Mouse (Mus musculus) CH12.LX (cell line): ENCODE measurements around the gene Rab37. TPM values are rescaled to one million over a fixed set of nuclear protein-coding genes. Genes with fewer than 3 reads are reported as not detected.
A peak's percentile ranks its signal among the peaks of the same experiment; 100 is the strongest.

Experiments used
- DNase-seq: peaks from one replicate; pipeline ENCODE4 v3.0.0-alpha.2; 2013; ENCODE audit errors: extremely low read depth
- H3K27ac ChIP-seq: 2 replicates; pipeline ENCODE4 v1.5.1; 2012; ENCODE audit warnings: low read depth, mild to moderate bottlenecking, control low read depth, moderate library complexity; ENCODE audit not compliant: insufficient read depth
- H3K27me3 ChIP-seq: replicated peaks from 2 replicates; pipeline ENCODE3; 2012; ENCODE audit warnings: inconsistent platforms
- H3K36me3 ChIP-seq, 2 experiments: replicated peaks in 1 of 2; 2 replicates each; pipeline versions ENCODE3 to v1.6.1; 2012; ENCODE audit warnings: inconsistent platforms in 1 of 2, low read length in 1 of 2, mild to moderate bottlenecking in 1 of 2, mixed read lengths in 1 of 2, moderate library complexity in 1 of 2; ENCODE audit not compliant: control insufficient read depth in 1 of 2, insufficient read depth in 1 of 2
- H3K4me1 ChIP-seq, 2 experiments: 2 replicates each; pipeline ENCODE4 v1.6.1; 2012; ENCODE audit warnings: inconsistent platforms in 1 of 2, moderate library complexity in 1 of 2; ENCODE audit not compliant: insufficient read depth in 2 of 2, control insufficient read depth in 1 of 2
- H3K4me2 ChIP-seq: 2 replicates; pipeline ENCODE4 v1.6.1; 2012; ENCODE audit warnings: low read depth, mild to moderate bottlenecking, control low read depth; ENCODE audit not compliant: poor library complexity, insufficient read depth, severe bottlenecking
- H3K4me3 ChIP-seq, 3 experiments: fragments of 150-350 bp in 1 of 3; sonication (generic) in 1 of 3; replicated peaks in 1 of 3; 2 replicates each; pipeline versions ENCODE3 to v1.5.1; 2011 to 2012; ENCODE audit warnings: low read depth in 2 of 3, low read length in 2 of 3, mild to moderate bottlenecking in 2 of 3, moderate library complexity in 2 of 3, control low read depth in 1 of 3, improper control_type of control experiment in 1 of 3, inconsistent platforms in 1 of 3, mixed read lengths in 1 of 3; ENCODE audit not compliant: poor library complexity in 1 of 3
- H3K79me2 ChIP-seq: replicated peaks from 2 replicates; pipeline ENCODE4 v1.6.1; 2012; ENCODE audit warnings: mild to moderate bottlenecking, moderate library complexity; ENCODE audit not compliant: control insufficient read depth, poor library complexity, insufficient read depth, severe bottlenecking; ENCODE audit errors: extremely low read depth
- H3K9ac ChIP-seq: 2 replicates; pipeline ENCODE4 v1.6.1; 2012; ENCODE audit warnings: low read depth, mild to moderate bottlenecking, control low read depth, moderate library complexity; ENCODE audit not compliant: insufficient read depth
- H3K9me3 ChIP-seq: replicated peaks from 2 replicates; pipeline ENCODE3; 2012; ENCODE audit warnings: low read length, inconsistent platforms, mixed read lengths
- BHLHE40 ChIP-seq: IDR thresholded peaks from 2 replicates; pipeline ENCODE4 v1.6.1; 2011; ENCODE audit warnings: mild to moderate bottlenecking, low read depth, low read length, improper control_type of control experiment
- CHD1 ChIP-seq: IDR thresholded peaks from 2 replicates; pipeline ENCODE4 v1.6.1; 2012; ENCODE audit warnings: low read depth, low read length, improper control_type of control experiment, inconsistent platforms
- CHD2 ChIP-seq: IDR thresholded peaks from 2 replicates; pipeline ENCODE4 v1.6.1; 2011; ENCODE audit warnings: low read length, improper control_type of control experiment
- CTCF ChIP-seq, 2 experiments: IDR thresholded peaks in 1 of 2; conservative IDR thresholded peaks in 1 of 2; 2 replicates each; pipeline ENCODE4 v1.5.1; 2011 to 2012; ENCODE audit warnings: low read depth in 2 of 2, low read length in 2 of 2, improper control_type of control experiment in 1 of 2, inconsistent platforms in 1 of 2, mild to moderate bottlenecking in 1 of 2, moderate library complexity in 1 of 2
- E2F4 ChIP-seq: IDR thresholded peaks from 2 replicates; pipeline ENCODE4 v1.6.1; 2011; ENCODE audit warnings: low read depth, low read length, improper control_type of control experiment; ENCODE audit not compliant: insufficient replicate concordance
- ELF1 ChIP-seq: IDR thresholded peaks from 2 replicates; pipeline ENCODE4 v1.6.1; 2014; ENCODE audit warnings: low read depth, mild to moderate bottlenecking, inconsistent platforms, low read length, improper control_type of control experiment
- EP300 ChIP-seq: IDR thresholded peaks from 2 replicates; pipeline ENCODE4 v1.6.1; 2011; ENCODE audit warnings: low read length, improper control_type of control experiment
- ETS1 ChIP-seq: conservative IDR thresholded peaks from 2 replicates; pipeline ENCODE4 v1.6.1; 2012; ENCODE audit warnings: low read depth, mild to moderate bottlenecking, inconsistent platforms, low read length, improper control_type of control experiment, moderate library complexity
- GABPA ChIP-seq: IDR thresholded peaks from 2 replicates; pipeline ENCODE4 v1.6.1; 2012; ENCODE audit warnings: low read depth, low read length, improper control_type of control experiment, inconsistent platforms; ENCODE audit not compliant: insufficient replicate concordance
- HCFC1 ChIP-seq: IDR thresholded peaks from 2 replicates; pipeline ENCODE4 v1.6.1; 2012; ENCODE audit warnings: low read depth, mild to moderate bottlenecking, inconsistent platforms, low read length, improper control_type of control experiment
- IRF4 ChIP-seq: IDR thresholded peaks from 2 replicates; pipeline ENCODE4 v1.6.1; 2014; ENCODE audit warnings: low read depth, mild to moderate bottlenecking, inconsistent platforms, low read length, improper control_type of control experiment
- JUN ChIP-seq: IDR thresholded peaks from 2 replicates; pipeline ENCODE4 v1.6.1; 2011; ENCODE audit warnings: low read depth, mild to moderate bottlenecking, low read length, improper control_type of control experiment, moderate library complexity; ENCODE audit not compliant: insufficient read depth
- JUND ChIP-seq: conservative IDR thresholded peaks from 2 replicates; pipeline ENCODE4 v1.6.1; 2011; ENCODE audit warnings: low read depth, low read length, improper control_type of control experiment
- KAT2A ChIP-seq: IDR thresholded peaks from 2 replicates; pipeline ENCODE4 v1.6.1; 2012; ENCODE audit warnings: low read length, improper control_type of control experiment, inconsistent platforms; ENCODE audit not compliant: insufficient replicate concordance
- MAFK ChIP-seq: IDR thresholded peaks from 2 replicates; pipeline ENCODE4 v1.6.1; 2011; ENCODE audit warnings: low read length, improper control_type of control experiment; ENCODE audit not compliant: insufficient replicate concordance
- MAX ChIP-seq: IDR thresholded peaks from 2 replicates; pipeline ENCODE4 v1.6.1; 2011; ENCODE audit warnings: low read length, improper control_type of control experiment
- MAZ ChIP-seq: IDR thresholded peaks from 2 replicates; pipeline ENCODE4 v1.6.1; 2012; ENCODE audit warnings: low read depth, mild to moderate bottlenecking, inconsistent platforms, low read length, improper control_type of control experiment, moderate library complexity
- MEF2A ChIP-seq: IDR thresholded peaks from 2 replicates; pipeline ENCODE4 v1.6.1; 2014; ENCODE audit warnings: low read depth, mild to moderate bottlenecking, inconsistent platforms, low read length, improper control_type of control experiment, borderline replicate concordance
- MXI1 ChIP-seq: IDR thresholded peaks from 2 replicates; pipeline ENCODE4 v1.6.1; 2011; ENCODE audit warnings: mild to moderate bottlenecking, low read depth, low read length, improper control_type of control experiment
- MYC ChIP-seq: IDR thresholded peaks from 2 replicates; pipeline ENCODE4 v1.6.1; 2011; ENCODE audit warnings: low read depth, mild to moderate bottlenecking, improper control_type of control experiment, low read length
- NELFE ChIP-seq: IDR thresholded peaks from 2 replicates; pipeline ENCODE4 v1.6.1; 2011; ENCODE audit warnings: low read depth, low read length, improper control_type of control experiment
- NRF1 ChIP-seq: IDR thresholded peaks from 2 replicates; pipeline ENCODE4 v1.6.1; 2014; ENCODE audit warnings: low read depth, mild to moderate bottlenecking, inconsistent platforms, low read length, improper control_type of control experiment, moderate library complexity
- PAX5 ChIP-seq: IDR thresholded peaks from 2 replicates; pipeline ENCODE4 v1.6.1; 2012; ENCODE audit warnings: low read length, inconsistent platforms, mixed read lengths
- POLR2A ChIP-seq: IDR thresholded peaks from 2 replicates; pipeline ENCODE4 v1.6.1; 2011; ENCODE audit warnings: low read depth, mild to moderate bottlenecking, improper control_type of control experiment, low read length
- POLR2AphosphoS2 ChIP-seq: IDR thresholded peaks from 2 replicates; pipeline ENCODE4 v1.6.1; 2011; ENCODE audit warnings: low read depth, low read length, improper control_type of control experiment
- RAD21 ChIP-seq: IDR thresholded peaks from 2 replicates; pipeline ENCODE4 v1.6.1; 2011; ENCODE audit warnings: low read depth, mild to moderate bottlenecking, low read length, improper control_type of control experiment, moderate library complexity
- RCOR1 ChIP-seq: conservative IDR thresholded peaks from 2 replicates; pipeline ENCODE4 v1.6.1; 2012; ENCODE audit warnings: low read depth, mild to moderate bottlenecking, inconsistent platforms, low read length, improper control_type of control experiment
- SIN3A ChIP-seq: IDR thresholded peaks from 2 replicates; pipeline ENCODE4 v1.6.1; 2012; ENCODE audit warnings: low read length, improper control_type of control experiment, inconsistent platforms
- SMC3 ChIP-seq: IDR thresholded peaks from 2 replicates; pipeline ENCODE4 v1.6.1; 2011; ENCODE audit warnings: low read depth, low read length, improper control_type of control experiment
- TBP ChIP-seq: conservative IDR thresholded peaks from 2 replicates; pipeline ENCODE4 v1.6.1; 2011; ENCODE audit warnings: low read depth, low read length, improper control_type of control experiment
- TCF12 ChIP-seq: IDR thresholded peaks from 2 replicates; pipeline ENCODE4 v1.6.1; 2014; ENCODE audit warnings: low read depth, mild to moderate bottlenecking, inconsistent platforms, low read length, improper control_type of control experiment
- UBTF ChIP-seq: IDR thresholded peaks from 2 replicates; pipeline ENCODE4 v1.6.1; 2012; ENCODE audit warnings: low read depth, mild to moderate bottlenecking, inconsistent platforms, low read length, improper control_type of control experiment, moderate library complexity
- USF1 ChIP-seq: IDR thresholded peaks from 2 replicates; pipeline ENCODE4 v1.6.1; 2014; ENCODE audit warnings: low read depth, mild to moderate bottlenecking, inconsistent platforms, low read length, improper control_type of control experiment
- USF2 ChIP-seq: conservative IDR thresholded peaks from 2 replicates; pipeline ENCODE4 v1.6.1; 2011; ENCODE audit warnings: low read depth, low read length, improper control_type of control experiment
- ZC3H11A ChIP-seq: IDR thresholded peaks from 2 replicates; pipeline ENCODE4 v1.6.1; 2012; ENCODE audit warnings: low read depth, mild to moderate bottlenecking, inconsistent platforms, low read length, improper control_type of control experiment
- ZKSCAN1 ChIP-seq: IDR thresholded peaks from 2 replicates; pipeline ENCODE4 v1.6.1; 2012; ENCODE audit warnings: low read depth, inconsistent platforms, low read length, improper control_type of control experiment, borderline replicate concordance
- ZMIZ1 ChIP-seq: IDR thresholded peaks from 2 replicates; pipeline ENCODE4 v1.6.1; 2012; ENCODE audit warnings: low read depth, mild to moderate bottlenecking, inconsistent platforms, low read length, improper control_type of control experiment
- ZNF384 ChIP-seq: IDR thresholded peaks from 2 replicates; pipeline ENCODE4 v1.6.1; 2012; ENCODE audit warnings: low read depth, low read length, improper control_type of control experiment, inconsistent platforms
- dilution Hi-C: fragments of 300-500 bp; cut with MboI; formaldehyde crosslinking; loops from 2 replicates; pipeline ENCODE4 v1.14.3; 2020; ENCODE audit warnings: low sequenced_read_pairs; ENCODE audit not compliant: extremely low pct_unique_long_range_greater_than_20kb, extremely low pct_ligation_motif_present
- in situ Hi-C: fragments of 300-500 bp; cut with MboI; formaldehyde crosslinking; loops from 3 replicates; pipeline ENCODE4 v1.14.3; 2019; ENCODE audit warnings: low sequenced_read_pairs, low pct_ligation_motif_present, low pct_unique_long_range_greater_than_20kb, mixed read lengths
- polyA plus RNA-seq: library from polyadenylated mRNA; unstranded; fragments of >175 nt; gene quantifications from 2 replicates; pipeline ENCODE4 v1.2.1, GENCODE M21; 2012; ENCODE audit warnings: low read depth; ENCODE audit not compliant: insufficient read length
- total RNA-seq, 2 experiments: library from RNA; depleted of rRNA; stranded (reverse); fragments of 300-350 nt in 1 of 2; fragments of >200 nt in 1 of 2; gene quantifications; 2 replicates each; pipeline ENCODE4 v1.2.3; 2012 to 2014

Gene Rab37
- total and polyA plus RNA-seq, 3 experiments = 2.0 to 3.6 (median 2.3) TPM

DNA sequence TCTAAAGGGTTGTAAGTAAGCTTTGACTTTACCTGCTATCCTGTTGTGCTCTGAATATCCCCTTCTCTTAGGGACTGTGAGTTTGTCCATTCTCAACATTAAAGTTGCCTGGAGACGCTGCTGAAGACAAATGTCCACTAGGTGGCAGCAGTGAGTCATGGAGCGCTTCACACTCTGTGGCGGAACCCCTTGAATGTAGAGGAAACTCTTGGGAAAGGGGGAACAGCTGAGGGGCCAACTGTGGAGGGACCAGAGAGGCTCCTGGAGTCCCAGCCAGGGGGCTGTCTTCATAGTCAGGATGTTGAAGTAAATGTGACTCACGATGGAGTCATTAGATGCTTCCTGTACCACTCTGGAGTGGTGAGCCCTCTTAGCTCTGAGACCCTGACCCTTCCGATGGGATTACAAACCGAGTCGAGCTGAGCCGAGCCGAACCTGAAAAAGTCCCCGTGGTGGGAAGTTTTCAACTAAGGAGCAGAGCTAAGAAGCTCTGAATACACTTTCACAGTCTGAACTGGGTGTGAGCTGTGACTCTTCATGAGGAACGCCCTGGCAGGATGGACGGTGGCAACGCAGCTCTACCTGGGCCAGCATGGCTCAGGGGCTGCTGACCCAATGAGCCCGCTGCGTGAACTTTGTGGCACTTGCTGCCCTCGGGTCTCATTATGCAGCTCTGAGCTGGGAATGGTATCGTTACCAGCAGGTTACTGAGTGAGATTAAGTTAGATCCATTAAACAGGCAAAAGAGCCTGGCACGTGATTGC is 7.7 kb upstream of the Rab37 start:
- DNase-seq = peak; percentile 85
- TF ChIP-seq ZNF384 (no peak), TCF12 (no peak), MAX (no peak), RCOR1 (no peak), USF1 (no peak), JUND (no peak), POLR2AphosphoS2 (no peak), KAT2A (no peak), E2F4 (no peak), MEF2A (no peak), IRF4 (peak; percentile 52; the same call in 1 of the 2 replicates), HCFC1 (no peak), ZKSCAN1 (no peak), CHD1 (no peak), GABPA (no peak), NRF1 (no peak), ETS1 (no peak), PAX5 (no peak), RAD21 (peak; percentile 100), BHLHE40 (no peak), MYC (0 out of 2 replicates have a peak, but pooled peaks have one; percentile 28), TBP (no peak), NELFE (0 out of 2 replicates have a peak, but pooled peaks have one; percentile 7), POLR2A (no peak), UBTF (no peak), MAZ (no peak), EP300 (no peak), JUN (no peak), ZMIZ1 (no peak), USF2 (no peak), CTCF (conservative IDR thresholded peaks at IDR 0.05 in 1 of 2, IDR thresholded peaks at IDR 0.05 in 1 of 2; ENCODE audit: low read depth in 2 of 2, low read length in 2 of 2) (peak; percentile 99), CHD2 (no peak), MAFK (no peak), ELF1 (no peak), MXI1 (no peak), SIN3A (0 out of 2 replicates have a peak, but pooled peaks have one; percentile 33), SMC3 (peak; percentile 99), ZC3H11A (peak; percentile 98)
- dilution Hi-C loops (no loop called here), in situ Hi-C loops (loop anchor here (5.0 kb wide), 1 partner anchor 74 kb away; no protein-coding TSS in a partner anchor)
- no peaks in the 10 kb centered on the region for H3K79me2 ChIP-seq
- no peak overlapping the region for H3K9ac ChIP-seq
- no peak overlapping the region for H3K27ac ChIP-seq
- peaks cover 15 to 23% of the 10 kb centered on the region in 2 experiments for H3K4me1 ChIP-seq
- H3K36me3 ChIP-seq = no peaks in the 10 kb centered on the region
- H3K4me3 ChIP-seq = no peak overlapping the region
- H3K9me3 ChIP-seq = no peaks in the 10 kb centered on the region
- peaks cover 3% of the 10 kb centered on the region for H3K27me3 ChIP-seq
- H3K4me2 ChIP-seq = peak overlapping the region; percentile 11; the same call in 1 of the 2 replicates
